Mouse (Mus musculus) erythroid progenitor cell, adult 5-6 weeks (primary cell): ENCODE data around the gene Ucp1. TPM values are rescaled to one million over a fixed set of nuclear protein-coding genes. Genes with fewer than 3 reads are reported as not detected.

Source experiments
- ATAC-seq: replicated peaks from 2 replicates; pipeline ENCODE4 v1.8.0; 2016; ENCODE audit warnings: moderate number of reproducible peaks, mild to moderate bottlenecking, moderate TSS enrichment, inconsistent platforms; ENCODE audit not compliant: poor library complexity, low FRiP score, severe bottlenecking
- total RNA-seq, 2 experiments: library from RNA; stranded (forward) in 1 of 2; stranded (reverse) in 1 of 2; fragments of 150-400 nt in 1 of 2; fragments of 186-747, 209-891 nt in 1 of 2; gene quantifications; 2 replicates each; pipeline versions ENCODE4 v1.2.3 to v1.2.4; 2015 to 2017; ENCODE audit warnings: low replicate concordance in 2 of 2

Ucp1 gene
- total RNA-seq, 2 experiments from 2014 or later, result not detected

- no peak for ATAC-seq
These were observed 37.7 kb downstream of the Ucp1 start for GRCm38 (mm10) chr8:83327889-83328288.

- ATAC-seq, result 0 out of 2 replicates have a peak, but pooled peaks have one; percentile 30
These were observed 41.4 kb downstream of the Ucp1 start for GRCm38 (mm10) chr8:83331567-83331898.

GRCm38 (mm10) chr8:83331899-83332697 lies 41.9 kb downstream of the Ucp1 start, which contains the start of gene Elmod2:
Gene Elmod2 (minus strand): TSS chr8:83332486.
- peak; percentile 100 for ATAC-seq

- ATAC-seq, result no peak
These were observed 42.7 kb downstream of the Ucp1 start for GRCm38 (mm10) chr8:83332864-83333263.

- ATAC-seq, result peak; percentile 39; the same call in 1 of the 2 replicates
These were observed 51.9 kb downstream of the Ucp1 start for GRCm38 (mm10) chr8:83342076-83342475.

GRCm38 (mm10) chr8:83342693-83343092 lies 52.5 kb downstream of the Ucp1 start:
- no peak; the same call in 1 of the 2 replicates for ATAC-seq

Other genes with a start within 250 kb of the Ucp1 start
- 1.4 and 4.2 TPM in 2 replicates for gene Tbc1d9, start 125.0 kb upstream of the Ucp1 start, total RNA-seq (2015; ENCODE audit: low replicate concordance)
- 3.1 and 8.3 TPM in 2 replicates for gene Tbc1d9, start 125.0 kb upstream of the Ucp1 start, total RNA-seq (2017; ENCODE audit: low replicate concordance)
- gene Gm10645, start 124.2 kb upstream of the Ucp1 start, total RNA-seq (2015; ENCODE audit: low replicate concordance), result not detected in 2 replicates
- gene Gm10645, start 124.2 kb upstream of the Ucp1 start, total RNA-seq (2017; ENCODE audit: low replicate concordance), result not detected in 2 replicates
- gene Elmod2, start 42.1 kb downstream of the Ucp1 start, total RNA-seq (2015; ENCODE audit: low replicate concordance), result 13.0 and 17.6 TPM in 2 replicates
- gene Elmod2, start 42.1 kb downstream of the Ucp1 start, total RNA-seq (2017; ENCODE audit: low replicate concordance), result 17.3 and 22.1 TPM in 2 replicates
- not detected in 2 replicates for gene Mgat4d, start 58.1 kb downstream of the Ucp1 start, total RNA-seq (2015; ENCODE audit: low replicate concordance)
- gene Mgat4d, start 58.1 kb downstream of the Ucp1 start, total RNA-seq (2017; ENCODE audit: low replicate concordance), result not detected in 2 replicates
- gene Clgn, start 99.5 kb downstream of the Ucp1 start, total RNA-seq (2015; ENCODE audit: low replicate concordance), result 5.8 and 8.0 TPM in 2 replicates
- gene Clgn, start 99.5 kb downstream of the Ucp1 start, total RNA-seq (2017; ENCODE audit: low replicate concordance), result 4.9 and 10.9 TPM in 2 replicates
- 136 and 184 TPM in 2 replicates for gene Scoc, start 168.0 kb downstream of the Ucp1 start, total RNA-seq (2015; ENCODE audit: low replicate concordance)
- 126 and 141 TPM in 2 replicates for gene Scoc, start 168.0 kb downstream of the Ucp1 start, total RNA-seq (2017; ENCODE audit: low replicate concordance)
- gene Olfr370, start 245.4 kb downstream of the Ucp1 start, total RNA-seq (2015; ENCODE audit: low replicate concordance), result not detected in 2 replicates
- not detected in 2 replicates for gene Olfr370, start 245.4 kb downstream of the Ucp1 start, total RNA-seq (2017; ENCODE audit: low replicate concordance)